Mouse (Mus musculus): ENCODE measurements at regions not wholly inside any gene's neighbourhood (a gene's known extent, or its start where the extent isn't known, plus 50 kb on each side); places are given as distances from the start of the nearest gene placed in this dataset.

GRCm38 (mm10) chr13:97461207-97461606, 220.3 kb downstream of the Enc1 start:
- H3K27me3 ChIP-seq (ENCODE audit: control insufficient read depth, insufficient read depth, low read length) = no peaks in the 10 kb centered on the region
- no peak for DNase-seq (ENCODE audit: extremely low read depth, low read depth, low spot score)
- 98% methylated on average over 4 of the region's 4 CpGs for WGBS
- no peaks in the 10 kb centered on the region for H3K4me1 ChIP-seq (ENCODE audit: control insufficient read depth, insufficient read depth, low read length)
- TF ChIP-seq POLR2A (IDR thresholded peaks at IDR 0.05; ENCODE audit: extremely low read depth, insufficient read depth, low read length) = no peak
- no peak for TF ChIP-seq CTCF (IDR thresholded peaks at IDR 0.05; ENCODE audit: low read depth, low read length)
- no peak overlapping the region for H3K4me3 ChIP-seq (ENCODE audit: insufficient read depth, low read depth, low read length)
- H3K79me2 ChIP-seq (ENCODE audit: control insufficient read depth, insufficient read depth, low read length) = no peaks in the 10 kb centered on the region
- no peak overlapping the region for H3K27ac ChIP-seq (replicated peaks; ENCODE audit: insufficient read depth, low read depth, low read length)
- H3K9ac ChIP-seq (ENCODE audit: low read depth, low read length) = no peak overlapping the region
- no peaks in the 10 kb centered on the region for H3K36me3 ChIP-seq (ENCODE audit: control insufficient read depth, insufficient read depth, low read length)

DNA sequence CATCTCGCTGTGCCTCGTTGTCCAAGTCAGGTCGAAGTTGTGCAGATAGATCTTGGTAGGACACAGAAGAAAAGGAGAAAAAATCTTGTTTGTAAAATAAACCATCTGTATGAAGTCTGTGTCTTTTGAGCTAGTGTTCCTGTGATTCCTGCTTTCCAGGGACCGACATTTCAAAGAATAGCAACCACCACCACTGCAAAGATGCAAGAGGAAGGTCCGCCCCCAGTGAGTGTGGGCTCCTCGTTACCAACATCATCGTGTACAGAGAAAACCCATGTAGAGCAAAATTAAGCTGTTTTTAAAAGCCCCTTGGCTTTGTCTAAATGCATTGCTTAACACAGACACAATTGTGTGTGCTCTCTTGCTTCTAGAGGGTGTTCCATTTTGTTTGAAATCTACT, 218.2 kb downstream of the Enc1 start:
- no peak overlapping the region for H3K27ac ChIP-seq (replicated peaks; ENCODE audit: insufficient read depth, low read depth, low read length)
- H3K79me2 ChIP-seq (ENCODE audit: control insufficient read depth, insufficient read depth, low read length) = no peaks in the 10 kb centered on the region
- 98% methylated on average over 7 of the region's 7 CpGs for WGBS
- TF ChIP-seq POLR2A (IDR thresholded peaks at IDR 0.05; ENCODE audit: extremely low read depth, insufficient read depth, low read length) = no peak
- no peak for TF ChIP-seq CTCF (IDR thresholded peaks at IDR 0.05; ENCODE audit: low read depth, low read length)
- no peak for DNase-seq (ENCODE audit: extremely low read depth, low read depth, low spot score)
- no peak overlapping the region for H3K9ac ChIP-seq (ENCODE audit: low read depth, low read length)
- H3K27me3 ChIP-seq (ENCODE audit: control insufficient read depth, insufficient read depth, low read length) = no peaks in the 10 kb centered on the region
- no peak overlapping the region for H3K4me3 ChIP-seq (ENCODE audit: insufficient read depth, low read depth, low read length)
- no peaks in the 10 kb centered on the region for H3K36me3 ChIP-seq (ENCODE audit: control insufficient read depth, insufficient read depth, low read length)
- no peaks in the 10 kb centered on the region for H3K4me1 ChIP-seq (ENCODE audit: control insufficient read depth, insufficient read depth, low read length)

GRCm38 (mm10) chr13:97455961-97456360, 215.1 kb downstream of the Enc1 start:
- Histone ChIP-seq H3K9ac (ENCODE audit: low read depth, low read length) (no peak overlapping the region), H3K36me3 (ENCODE audit: control insufficient read depth, insufficient read depth, low read length) (no peaks in the 10 kb centered on the region), H3K4me3 (ENCODE audit: insufficient read depth, low read depth, low read length) (no peak overlapping the region), H3K4me1 (ENCODE audit: control insufficient read depth, insufficient read depth, low read length) (peaks cover 5% of the 10 kb centered on the region), H3K27me3 (ENCODE audit: control insufficient read depth, insufficient read depth, low read length) (no peaks in the 10 kb centered on the region), H3K27ac (replicated peaks; ENCODE audit: insufficient read depth, low read depth, low read length) (no peak overlapping the region), H3K79me2 (ENCODE audit: control insufficient read depth, insufficient read depth, low read length) (no peaks in the 10 kb centered on the region)
- DNase-seq (ENCODE audit: extremely low read depth, low read depth, low spot score) = no peak
- WGBS = 68% methylated on average over 6 of the region's 6 CpGs
- no peak for TF ChIP-seq POLR2A (IDR thresholded peaks at IDR 0.05; ENCODE audit: extremely low read depth, insufficient read depth, low read length)
- no peak for TF ChIP-seq CTCF (IDR thresholded peaks at IDR 0.05; ENCODE audit: low read depth, low read length)

DNA sequence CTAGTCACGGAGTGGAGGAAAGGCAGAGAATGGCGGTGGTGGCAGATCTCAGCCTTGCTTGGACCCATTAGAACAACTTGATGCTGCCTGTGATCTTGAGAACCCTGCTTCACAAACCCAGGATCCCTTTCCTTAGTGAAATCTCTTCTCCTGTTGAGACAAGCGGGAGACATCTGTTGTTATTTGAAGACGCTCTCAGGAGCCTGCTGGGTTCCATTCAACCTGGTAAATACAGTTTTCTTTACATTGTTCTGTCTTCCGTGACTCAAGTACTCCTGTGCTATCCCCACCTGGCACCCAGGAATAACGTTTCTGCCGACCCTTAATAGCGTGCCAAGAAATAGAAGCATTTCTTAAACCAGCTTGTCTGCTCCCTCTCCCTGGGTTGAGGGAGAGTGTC, 213.8 kb downstream of the Enc1 start:
- Histone ChIP-seq H3K9ac (ENCODE audit: low read depth, low read length) (no peak overlapping the region), H3K36me3 (ENCODE audit: control insufficient read depth, insufficient read depth, low read length) (no peaks in the 10 kb centered on the region), H3K4me3 (ENCODE audit: insufficient read depth, low read depth, low read length) (no peak overlapping the region), H3K79me2 (ENCODE audit: control insufficient read depth, insufficient read depth, low read length) (no peaks in the 10 kb centered on the region), H3K27ac (replicated peaks; ENCODE audit: insufficient read depth, low read depth, low read length) (no peak overlapping the region), H3K27me3 (ENCODE audit: control insufficient read depth, insufficient read depth, low read length) (no peaks in the 10 kb centered on the region), H3K4me1 (ENCODE audit: control insufficient read depth, insufficient read depth, low read length) (peaks cover 5% of the 10 kb centered on the region)
- WGBS = 95% methylated on average over 8 of the region's 8 CpGs
- no peak for DNase-seq (ENCODE audit: extremely low read depth, low read depth, low spot score)
- TF ChIP-seq CTCF (IDR thresholded peaks at IDR 0.05; ENCODE audit: low read depth, low read length) = no peak
- no peak for TF ChIP-seq POLR2A (IDR thresholded peaks at IDR 0.05; ENCODE audit: extremely low read depth, insufficient read depth, low read length)

DNA sequence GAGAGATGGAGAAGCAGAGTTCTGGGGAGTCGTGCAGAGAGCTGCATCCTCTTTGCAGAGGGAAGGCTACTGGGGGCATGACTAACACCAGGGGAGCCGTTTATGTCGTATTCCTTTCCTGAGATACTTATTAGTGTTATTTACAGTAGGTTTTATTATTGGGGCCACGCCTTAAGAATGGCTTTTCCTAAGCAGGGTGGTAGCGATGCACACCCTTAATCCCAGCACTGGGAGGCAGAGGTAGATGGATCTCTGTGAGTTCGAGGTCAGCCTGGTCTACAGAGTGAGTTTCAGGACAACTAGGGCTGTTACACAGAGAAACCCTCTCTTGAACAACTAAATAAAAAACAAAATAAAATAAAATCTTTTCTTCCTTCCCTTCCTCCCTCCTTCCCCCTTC, 212.6 kb downstream of the Enc1 start:
- no peak overlapping the region for H3K9ac ChIP-seq (ENCODE audit: low read depth, low read length)
- DNase-seq (ENCODE audit: extremely low read depth, low read depth, low spot score) = no peak
- WGBS = 46% methylated on average over 6 of the region's 6 CpGs

DNA sequence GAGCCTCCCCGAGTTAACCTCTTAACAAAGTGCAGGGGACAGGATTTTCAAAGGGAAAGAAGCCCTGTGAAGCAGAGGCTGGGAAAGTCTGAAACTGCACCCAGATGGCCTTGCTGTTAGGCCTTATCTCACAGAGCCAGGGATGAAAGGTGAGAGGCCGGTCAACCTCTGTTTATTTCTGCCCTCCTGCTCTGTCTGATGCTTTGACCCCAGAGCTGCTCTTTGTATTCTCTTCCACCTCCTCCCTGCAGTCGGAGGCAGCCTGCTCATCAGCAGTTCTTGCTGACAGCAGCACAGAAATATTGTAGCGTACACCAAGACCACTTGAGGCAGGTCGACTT, 212.2 kb downstream of the Enc1 start:
- Histone ChIP-seq H3K4me1 (ENCODE audit: control insufficient read depth, insufficient read depth, low read length) (peaks cover 5% of the 10 kb centered on the region), H3K27me3 (ENCODE audit: control insufficient read depth, insufficient read depth, low read length) (no peaks in the 10 kb centered on the region), H3K27ac (replicated peaks; ENCODE audit: insufficient read depth, low read depth, low read length) (no peak overlapping the region), H3K4me3 (ENCODE audit: insufficient read depth, low read depth, low read length) (no peak overlapping the region), H3K36me3 (ENCODE audit: control insufficient read depth, insufficient read depth, low read length) (no peaks in the 10 kb centered on the region), H3K9ac (ENCODE audit: low read depth, low read length) (no peak overlapping the region), H3K79me2 (ENCODE audit: control insufficient read depth, insufficient read depth, low read length) (no peaks in the 10 kb centered on the region)
- no peak for TF ChIP-seq POLR2A (IDR thresholded peaks at IDR 0.05; ENCODE audit: extremely low read depth, insufficient read depth, low read length)
- no peak for TF ChIP-seq CTCF (IDR thresholded peaks at IDR 0.05; ENCODE audit: low read depth, low read length)
- peak; percentile 85 for DNase-seq (ENCODE audit: extremely low read depth, low read depth, low spot score)
- WGBS = 16% methylated on average over 5 of the region's 5 CpGs

More for the DNA sequence above, 212.6 kb downstream of the Enc1 start:
- TF ChIP-seq CTCF (IDR thresholded peaks at IDR 0.05; ENCODE audit: low read depth, low read length) (no peak), POLR2A (IDR thresholded peaks at IDR 0.05; ENCODE audit: extremely low read depth, insufficient read depth, low read length) (no peak)
- Histone ChIP-seq H3K27me3 (ENCODE audit: control insufficient read depth, insufficient read depth, low read length) (no peaks in the 10 kb centered on the region), H3K36me3 (ENCODE audit: control insufficient read depth, insufficient read depth, low read length) (no peaks in the 10 kb centered on the region), H3K4me1 (ENCODE audit: control insufficient read depth, insufficient read depth, low read length) (peaks cover 5% of the 10 kb centered on the region), H3K79me2 (ENCODE audit: control insufficient read depth, insufficient read depth, low read length) (no peaks in the 10 kb centered on the region), H3K4me3 (ENCODE audit: insufficient read depth, low read depth, low read length) (no peak overlapping the region), H3K27ac (replicated peaks; ENCODE audit: insufficient read depth, low read depth, low read length) (no peak overlapping the region)

Measured in liver, adult 2 months (tissue).